Mouse (Mus musculus) stomach, postnatal 0 days (tissue): ENCODE data around the gene Pou3f3. TPM values are rescaled to one million over a fixed set of nuclear protein-coding genes. Genes with fewer than 3 reads are reported as not detected.

ENCODE experiments used
- ATAC-seq: fragments of 200-750 bp; cut with Nextera tagmentation; 2 replicates; pipeline ENCODE4 v1.8.0; 2017; ENCODE audit not compliant: low FRiP score, low TSS enrichment
- DNase-seq: peaks from one replicate; pipeline ENCODE4 v3.0.0-alpha.2; 2016; ENCODE audit warnings: low spot score
- H3K27ac ChIP-seq: fragments of 300-500 bp; sonication (generic); replicated peaks from 2 replicates; pipeline ENCODE4 v1.5.1; 2014; ENCODE audit warnings: mild to moderate bottlenecking, control low read depth
- H3K27me3 ChIP-seq: fragments of 300-500 bp; sonication (generic); 2 replicates; pipeline ENCODE4 v1.6.1; 2014; ENCODE audit warnings: low read length; ENCODE audit not compliant: control insufficient read depth, insufficient read depth
- H3K36me3 ChIP-seq: fragments of 300-500 bp; sonication (generic); 2 replicates; pipeline ENCODE4 v1.6.1; 2014; ENCODE audit warnings: low read length, mixed read lengths; ENCODE audit not compliant: control insufficient read depth, insufficient read depth
- H3K4me1 ChIP-seq: fragments of 300-500 bp; sonication (generic); replicated peaks from 2 replicates; pipeline ENCODE4 v1.6.1; 2014; ENCODE audit warnings: antibody characterized with exemption; ENCODE audit not compliant: control insufficient read depth, insufficient read depth
- H3K4me2 ChIP-seq: fragments of 300-500 bp; sonication (generic); replicated peaks from 2 replicates; pipeline ENCODE4 v1.6.1; 2014; ENCODE audit warnings: low read depth, mild to moderate bottlenecking, control low read depth, moderate library complexity
- H3K4me3 ChIP-seq: fragments of 300-500 bp; sonication (generic); 2 replicates; pipeline ENCODE4 v1.5.1; 2014; ENCODE audit warnings: low read depth, low read length, control low read depth
- H3K9ac ChIP-seq: fragments of 300-500 bp; sonication (generic); 2 replicates; pipeline ENCODE4 v1.6.1; 2014; ENCODE audit warnings: mild to moderate bottlenecking, low read length, control low read depth, mixed read lengths
- H3K9me3 ChIP-seq: fragments of 300-500 bp; sonication (generic); 2 replicates; pipeline ENCODE4 v1.6.1; 2016; ENCODE audit warnings: low read length; ENCODE audit not compliant: control insufficient read depth
- CTCF ChIP-seq: IDR thresholded peaks from 2 replicates; pipeline ENCODE4 v1.5.1; 2016; ENCODE audit warnings: antibody characterized with exemption, low read depth, mild to moderate bottlenecking, moderate library complexity
- EP300 ChIP-seq: optimal IDR thresholded peaks from 2 replicates; pipeline ENCODE3; 2016; ENCODE audit warnings: antibody characterized with exemption
- WGBS: fragments of 180-500 bp; shearing (Covaris S2); extraction: QIAGEN DNeasy Blood & Tissue Kit; methylation state at CpG from one replicate; pipeline ENCODE4 v1.1.7; 2014; 5-methylcytosine and 5-hydroxymethylcytosine counted together
- polyA plus RNA-seq: library from polyadenylated mRNA; unstranded; fragments of >200 nt; fragmentation: Nextera tagmentation; extraction: Ambion mirVana; gene quantifications from 2 replicates; pipeline ENCODE4 v1.2.1, GENCODE M21; 2015

The Pou3f3 gene
- polyA plus RNA-seq, 1 experiment from 2014 or later: not detected

GRCm38 (mm10) chr1:42727676-42728075 is 32.1 kb downstream of the Pou3f3 start:
- Histone ChIP-seq H3K27me3 (no peaks in the 10 kb centered on the region), H3K36me3 (no peaks in the 10 kb centered on the region), H3K27ac (no peak overlapping the region), H3K4me3 (no peak overlapping the region), H3K4me2 (no peak overlapping the region), H3K4me1 (no peaks in the 10 kb centered on the region), H3K9me3 (no peaks in the 10 kb centered on the region), H3K9ac (no peak overlapping the region)
- ATAC-seq: no peak
- TF ChIP-seq EP300 (no peak), CTCF (no peak)
- 62% methylated on average over 7 of the region's 7 CpGs for WGBS
- no peak for DNase-seq

GRCm38 (mm10) chr1:42741383-42742241 is 46.0 kb downstream of the Pou3f3 start:
- Histone ChIP-seq H3K27ac (no peak overlapping the region), H3K9me3 (no peaks in the 10 kb centered on the region), H3K27me3 (no peaks in the 10 kb centered on the region), H3K4me2 (no peak overlapping the region), H3K9ac (no peak overlapping the region), H3K36me3 (no peaks in the 10 kb centered on the region), H3K4me3 (no peak overlapping the region), H3K4me1 (no peaks in the 10 kb centered on the region)
- DNase-seq: no peak
- WGBS: 54% methylated on average over 16 of the region's 16 CpGs
- no peak for ATAC-seq
- TF ChIP-seq EP300 (no peak), CTCF (no peak)

GRCm38 (mm10) chr1:42742242-42742560 is 46.6 kb downstream of the Pou3f3 start:
- Histone ChIP-seq H3K4me3 (no peak overlapping the region), H3K27ac (no peak overlapping the region), H3K9me3 (no peaks in the 10 kb centered on the region), H3K9ac (no peak overlapping the region), H3K36me3 (no peaks in the 10 kb centered on the region), H3K27me3 (no peaks in the 10 kb centered on the region), H3K4me2 (no peak overlapping the region), H3K4me1 (no peaks in the 10 kb centered on the region)
- TF ChIP-seq EP300: no peak
- TF ChIP-seq CTCF: no peak
- 59% methylated on average over 4 of the region's 4 CpGs for WGBS
- DNase-seq (no peak), ATAC-seq (no peak)

GRCm38 (mm10) chr1:42745047-42745446 is 49.5 kb downstream of the Pou3f3 start:
- Histone ChIP-seq H3K9ac (no peak overlapping the region), H3K4me3 (no peak overlapping the region), H3K4me2 (no peak overlapping the region), H3K27me3 (no peaks in the 10 kb centered on the region), H3K9me3 (no peaks in the 10 kb centered on the region), H3K27ac (no peak overlapping the region), H3K4me1 (no peaks in the 10 kb centered on the region), H3K36me3 (no peaks in the 10 kb centered on the region)
- 78% methylated on average over 3 of the region's 3 CpGs for WGBS
- TF ChIP-seq EP300: no peak
- TF ChIP-seq CTCF: no peak
- DNase-seq: no peak
- no peak for ATAC-seq

- TF ChIP-seq CTCF (no peak), EP300 (no peak)
- Histone ChIP-seq H3K9ac (no peak overlapping the region), H3K4me2 (no peak overlapping the region), H3K4me1 (no peaks in the 10 kb centered on the region), H3K4me3 (no peak overlapping the region), H3K9me3 (no peaks in the 10 kb centered on the region), H3K27ac (peak overlapping the region; percentile 49; the same call in 1 of the 2 replicates), H3K36me3 (no peaks in the 10 kb centered on the region), H3K27me3 (no peaks in the 10 kb centered on the region)
- ATAC-seq (no peak), DNase-seq (no peak)
- 69% methylated on average over 6 of the region's 6 CpGs for WGBS
Observed at GRCm38 (mm10) chr1:42749536-42750292, 54.1 kb downstream of the Pou3f3 start.

Other genes with a start within 250 kb of the Pou3f3 start
- gene Mrps9, start 155.5 kb downstream of the Pou3f3 start, polyA plus RNA-seq: 33.1 and 36.2 TPM in 2 replicates